Mouse (Mus musculus): ENCODE measurements around the gene Naga. TPM values are rescaled to one million over a fixed set of nuclear protein-coding genes. Genes with fewer than 3 reads are reported as not detected.

Gene Naga
- polyA plus RNA-seq, 1 experiment: 13.8 TPM

Other genes with a start within 250 kb of the Naga start
- 3.6 and 4.3 TPM in 2 replicates for gene Ccdc134, start 211.0 kb downstream of the Naga start, polyA plus RNA-seq (2012; ENCODE audit: insufficient read depth, insufficient read length, missing spikeins)
- gene Srebf2, start 191.7 kb downstream of the Naga start, polyA plus RNA-seq (2012; ENCODE audit: insufficient read depth, insufficient read length, missing spikeins): 24.3 and 25.3 TPM in 2 replicates
- gene Shisa8, start 126.1 kb downstream of the Naga start, polyA plus RNA-seq (2012; ENCODE audit: insufficient read depth, insufficient read length, missing spikeins): not detected in 2 replicates
- gene Tnfrsf13c, start 114.6 kb downstream of the Naga start, polyA plus RNA-seq (2012; ENCODE audit: insufficient read depth, insufficient read length, missing spikeins): not detected in 2 replicates
- gene Cenpm, start 94.2 kb downstream of the Naga start, polyA plus RNA-seq (2012; ENCODE audit: insufficient read depth, insufficient read length, missing spikeins): not detected in 2 replicates
- not detected in 2 replicates for gene 1500009C09Rik, start 86.5 kb downstream of the Naga start, polyA plus RNA-seq (2012; ENCODE audit: insufficient read depth, insufficient read length, missing spikeins)
- gene Sept3, start 64.0 kb downstream of the Naga start, polyA plus RNA-seq (2012; ENCODE audit: insufficient read depth, insufficient read length, missing spikeins): 0.28 TPM in 1 of 2 replicates, not detected in the other
- gene Wbp2nl, start 40.0 kb downstream of the Naga start, polyA plus RNA-seq (2012; ENCODE audit: insufficient read depth, insufficient read length, missing spikeins): not detected in 2 replicates
- gene Pheta2, start within 50 bp of the Naga start, polyA plus RNA-seq (2012; ENCODE audit: insufficient read depth, insufficient read length, missing spikeins): 0.52 and 1.5 TPM in 2 replicates
- 420 and 432 TPM in 2 replicates for gene Smdt1, start within 50 bp of the Naga start, polyA plus RNA-seq (2012; ENCODE audit: insufficient read depth, insufficient read length, missing spikeins)
- 2,100 and 2,481 TPM in 2 replicates for gene Ndufa6, start 15.4 kb upstream of the Naga start, polyA plus RNA-seq (2012; ENCODE audit: insufficient read depth, insufficient read length, missing spikeins)
- 29.8 and 37.1 TPM in 2 replicates for gene Cyp2d22, start 41.3 kb upstream of the Naga start, polyA plus RNA-seq (2012; ENCODE audit: insufficient read depth, insufficient read length, missing spikeins)
- not detected in 2 replicates for gene Cyp2d11, start 55.1 kb upstream of the Naga start, polyA plus RNA-seq (2012; ENCODE audit: insufficient read depth, insufficient read length, missing spikeins)
- not detected in 2 replicates for gene Cyp2d10, start 68.3 kb upstream of the Naga start, polyA plus RNA-seq (2012; ENCODE audit: insufficient read depth, insufficient read length, missing spikeins)
- 1.3 TPM in 1 of 2 replicates, not detected in the other for gene Cyp2d9, start 94.5 kb upstream of the Naga start, polyA plus RNA-seq (2012; ENCODE audit: insufficient read depth, insufficient read length, missing spikeins)
- gene Cyp2d12, start 216.1 kb upstream of the Naga start, polyA plus RNA-seq (2012; ENCODE audit: insufficient read depth, insufficient read length, missing spikeins): not detected in 2 replicates

Data from brown adipose tissue, adult 24 weeks (tissue).